Mouse (Mus musculus) neural tube, embryonic 11.5 days (tissue): ENCODE measurements at regions not wholly inside any gene's neighbourhood (a gene's known extent, or its start where the extent isn't known, plus 50 kb on each side); places are given as distances from the start of the nearest gene placed in this dataset.

Experiments used
- ATAC-seq: fragments of 200-750 bp; cut with Nextera tagmentation; 2 replicates; pipeline ENCODE4 v1.8.0; 2017; ENCODE audit warnings: moderate number of reproducible peaks, mild to moderate bottlenecking, moderate TSS enrichment, moderate library complexity; ENCODE audit not compliant: insufficient read depth, low FRiP score, low TSS enrichment
- DNase-seq: peaks from one replicate; pipeline ENCODE4 v3.0.0-alpha.2; 2015; ENCODE audit warnings: low spot score
- H3K27ac ChIP-seq: fragments of 300-500 bp; sonication (generic); 2 replicates; pipeline ENCODE4 v1.5.1; 2014; ENCODE audit warnings: low read depth, mild to moderate bottlenecking, low read length
- H3K27me3 ChIP-seq: fragments of 300-500 bp; sonication (generic); 2 replicates; pipeline ENCODE4 v1.6.1; 2014; ENCODE audit warnings: mild to moderate bottlenecking, low read length, mixed read lengths; ENCODE audit not compliant: control insufficient read depth, insufficient read depth
- H3K36me3 ChIP-seq: fragments of 300-500 bp; sonication (generic); 2 replicates; pipeline ENCODE4 v1.6.1; 2014; ENCODE audit warnings: mild to moderate bottlenecking, low read length, moderate library complexity, mixed read lengths; ENCODE audit not compliant: control insufficient read depth, insufficient read depth
- H3K4me1 ChIP-seq: fragments of 300-500 bp; sonication (generic); 2 replicates; pipeline ENCODE4 v1.6.1; 2014; ENCODE audit warnings: low read length, mixed read lengths; ENCODE audit not compliant: control insufficient read depth, insufficient read depth
- H3K4me2 ChIP-seq: fragments of 300-500 bp; sonication (generic); 2 replicates; pipeline ENCODE4 v1.6.1; 2014; ENCODE audit warnings: low read depth, mild to moderate bottlenecking, moderate library complexity
- H3K4me3 ChIP-seq: fragments of 300-500 bp; sonication (generic); 2 replicates; pipeline ENCODE4 v1.5.1; 2014; ENCODE audit warnings: low read depth, low read length
- H3K9ac ChIP-seq: fragments of 300-500 bp; sonication (generic); 2 replicates; pipeline ENCODE4 v1.6.1; 2014; ENCODE audit warnings: mild to moderate bottlenecking, low read length
- H3K9me3 ChIP-seq: fragments of 300-500 bp; sonication (generic); 2 replicates; pipeline ENCODE4 v1.6.1; 2016; ENCODE audit warnings: low read length; ENCODE audit not compliant: control insufficient read depth
- WGBS: fragments of 180-500 bp; shearing (Covaris S2); extraction: QIAGEN DNeasy Blood & Tissue Kit; methylation state at CpG from one replicate; pipeline ENCODE4 v1.1.7; 2014; 5-methylcytosine and 5-hydroxymethylcytosine counted together

- H3K4me1 ChIP-seq: no peaks in the 10 kb centered on the region
- H3K4me2 ChIP-seq: no peak overlapping the region
- H3K9ac ChIP-seq: no peak overlapping the region
- ATAC-seq (no peak), DNase-seq (no peak)
- no peaks in the 10 kb centered on the region for H3K36me3 ChIP-seq
- H3K27ac ChIP-seq: no peak overlapping the region
- 62% methylated on average over 5 of the region's 5 CpGs for WGBS
- no peaks in the 10 kb centered on the region for H3K9me3 ChIP-seq
- H3K27me3 ChIP-seq: no peaks in the 10 kb centered on the region
- H3K4me3 ChIP-seq: no peak overlapping the region
Observed at GRCm38 (mm10) chr12:98005671-98006469, 253.4 kb downstream of the Galc start.

- no peaks in the 10 kb centered on the region for H3K9me3 ChIP-seq
- ATAC-seq (no peak), DNase-seq (no peak)
- no peaks in the 10 kb centered on the region for H3K4me1 ChIP-seq
- no peaks in the 10 kb centered on the region for H3K27me3 ChIP-seq
- 86% methylated on average over 5 of the region's 5 CpGs for WGBS
- H3K36me3 ChIP-seq: no peaks in the 10 kb centered on the region
- no peak overlapping the region for H3K9ac ChIP-seq
- no peak overlapping the region for H3K4me2 ChIP-seq
- no peak overlapping the region for H3K27ac ChIP-seq
- H3K4me3 ChIP-seq: no peak overlapping the region
Observed at GRCm38 (mm10) chr12:98002217-98002616, 257.0 kb downstream of the Galc start.

GRCm38 (mm10) chr12:97994884-97995283 is 264.4 kb downstream of the Galc start:
- Histone ChIP-seq H3K4me2 (no peak overlapping the region), H3K4me3 (no peak overlapping the region), H3K4me1 (no peaks in the 10 kb centered on the region), H3K36me3 (no peaks in the 10 kb centered on the region), H3K9me3 (no peaks in the 10 kb centered on the region), H3K27me3 (no peaks in the 10 kb centered on the region), H3K9ac (no peak overlapping the region), H3K27ac (no peak overlapping the region)
- no peak for ATAC-seq
- WGBS: 58% methylated on average over 1 of the region's 1 CpGs
- no peak for DNase-seq

- WGBS: 84% methylated on average over 3 of the region's 3 CpGs
- Histone ChIP-seq H3K27me3 (no peaks in the 10 kb centered on the region), H3K27ac (no peak overlapping the region), H3K4me2 (no peak overlapping the region), H3K4me1 (no peaks in the 10 kb centered on the region), H3K36me3 (no peaks in the 10 kb centered on the region), H3K9me3 (no peaks in the 10 kb centered on the region), H3K4me3 (no peak overlapping the region), H3K9ac (no peak overlapping the region)
- no peak for ATAC-seq
- DNase-seq: no peak
Observed at GRCm38 (mm10) chr12:97993937-97994336, 265.3 kb downstream of the Galc start.

- no peaks in the 10 kb centered on the region for H3K36me3 ChIP-seq
- H3K9me3 ChIP-seq: no peaks in the 10 kb centered on the region
- no peaks in the 10 kb centered on the region for H3K4me1 ChIP-seq
- WGBS: 86% methylated on average over 1 of the region's 1 CpGs
- ATAC-seq (no peak), DNase-seq (no peak)
- H3K4me2 ChIP-seq: no peak overlapping the region
- no peaks in the 10 kb centered on the region for H3K27me3 ChIP-seq
- H3K9ac ChIP-seq: no peak overlapping the region
- no peak overlapping the region for H3K27ac ChIP-seq
- H3K4me3 ChIP-seq: no peak overlapping the region
Observed at GRCm38 (mm10) chr12:97983390-97983789, 275.9 kb downstream of the Galc start.

- no peaks in the 10 kb centered on the region for H3K4me1 ChIP-seq
- WGBS: 87% methylated on average over 3 of the region's 3 CpGs
- H3K27me3 ChIP-seq: no peaks in the 10 kb centered on the region
- no peak overlapping the region for H3K4me3 ChIP-seq
- H3K9me3 ChIP-seq: no peaks in the 10 kb centered on the region
- H3K4me2 ChIP-seq: no peak overlapping the region
- H3K9ac ChIP-seq: no peak overlapping the region
- ATAC-seq: no peak
- no peak for DNase-seq
- no peak overlapping the region for H3K27ac ChIP-seq
- H3K36me3 ChIP-seq: no peaks in the 10 kb centered on the region
Observed at GRCm38 (mm10) chr12:97978668-97979067, 280.6 kb downstream of the Galc start.

- ATAC-seq (no peak), DNase-seq (no peak)
- Histone ChIP-seq H3K9ac (no peak overlapping the region), H3K36me3 (no peaks in the 10 kb centered on the region), H3K4me1 (no peaks in the 10 kb centered on the region), H3K4me3 (no peak overlapping the region), H3K9me3 (no peaks in the 10 kb centered on the region), H3K27me3 (no peaks in the 10 kb centered on the region), H3K4me2 (no peak overlapping the region), H3K27ac (no peak overlapping the region)
- 78% methylated on average over 8 of the region's 8 CpGs for WGBS
Observed at GRCm38 (mm10) chr12:97978178-97978651, 281.0 kb downstream of the Galc start.

GRCm38 (mm10) chr12:97977633-97978032 is 281.6 kb downstream of the Galc start:
- Histone ChIP-seq H3K4me2 (no peak overlapping the region), H3K9ac (no peak overlapping the region), H3K4me3 (no peak overlapping the region), H3K36me3 (no peaks in the 10 kb centered on the region), H3K27ac (no peak overlapping the region), H3K4me1 (no peaks in the 10 kb centered on the region), H3K27me3 (no peaks in the 10 kb centered on the region), H3K9me3 (no peaks in the 10 kb centered on the region)
- ATAC-seq (no peak), DNase-seq (no peak)
- 80% methylated on average over 3 of the region's 3 CpGs for WGBS

- Histone ChIP-seq H3K27ac (no peak overlapping the region), H3K36me3 (no peaks in the 10 kb centered on the region), H3K27me3 (no peaks in the 10 kb centered on the region), H3K4me3 (no peak overlapping the region), H3K4me1 (no peaks in the 10 kb centered on the region), H3K9ac (no peak overlapping the region), H3K4me2 (no peak overlapping the region), H3K9me3 (no peaks in the 10 kb centered on the region)
- ATAC-seq (no peak), DNase-seq (no peak)
- WGBS: 69% methylated on average over 10 of the region's 10 CpGs
Observed at GRCm38 (mm10) chr12:97973909-97974510, 285.2 kb downstream of the Galc start.
